Mouse (Mus musculus): ENCODE measurements at regions not wholly inside any gene's neighbourhood (a gene's known extent, or its start where the extent isn't known, plus 50 kb on each side); places are given as distances from the start of the nearest gene placed in this dataset.

- Histone ChIP-seq H3K4me3 (ENCODE audit: extremely low read depth, insufficient read depth, insufficient read length) (no peak overlapping the region), H3K27me3 (ENCODE audit: control insufficient read depth, insufficient read depth, low read length) (no peaks in the 10 kb centered on the region), H3K27ac (ENCODE audit: insufficient read depth, low read length) (no peak overlapping the region), H3K36me3 (ENCODE audit: control insufficient read depth, insufficient read depth, low read length) (no peaks in the 10 kb centered on the region), H3K4me1 (ENCODE audit: control insufficient read depth, insufficient read depth, insufficient read length) (peaks cover 9% of the 10 kb centered on the region)
- TF ChIP-seq CTCF (IDR thresholded peaks at IDR 0.05; ENCODE audit: extremely low read depth, insufficient read depth, insufficient read length, insufficient replicate concordance) = no peak
- TF ChIP-seq POLR2A (IDR thresholded peaks at IDR 0.05; ENCODE audit: low read depth, low read length) = no peak
- 22% methylated on average over 5 of the region's 5 CpGs for WGBS
- DNase-seq (ENCODE audit: low read depth in 1 of 2, low spot score in 2 of 2) = no peak
These were observed 59.3 kb upstream of the Rgs1 start for GRCm38 (mm10) chr1:144308313-144308712.

GRCm38 (mm10) chr1:144307854-144308285, 58.8 kb upstream of the Rgs1 start:
- H3K36me3 ChIP-seq (ENCODE audit: control insufficient read depth, insufficient read depth, low read length) = no peaks in the 10 kb centered on the region
- H3K27ac ChIP-seq (ENCODE audit: insufficient read depth, low read length) = no peak overlapping the region
- WGBS = 55% methylated on average over 2 of the region's 2 CpGs
- DNase-seq (ENCODE audit: low read depth in 1 of 2, low spot score in 2 of 2) = no peak
- H3K27me3 ChIP-seq (ENCODE audit: control insufficient read depth, insufficient read depth, low read length) = no peaks in the 10 kb centered on the region
- H3K4me3 ChIP-seq (ENCODE audit: extremely low read depth, insufficient read depth, insufficient read length) = no peak overlapping the region
- TF ChIP-seq POLR2A (IDR thresholded peaks at IDR 0.05; ENCODE audit: low read depth, low read length) (no peak), CTCF (IDR thresholded peaks at IDR 0.05; ENCODE audit: extremely low read depth, insufficient read depth, insufficient read length, insufficient replicate concordance) (no peak)
- H3K4me1 ChIP-seq (ENCODE audit: control insufficient read depth, insufficient read depth, insufficient read length) = peaks cover 9% of the 10 kb centered on the region

GRCm38 (mm10) chr1:144307017-144307853, 58.2 kb upstream of the Rgs1 start:
- Histone ChIP-seq H3K27me3 (ENCODE audit: control insufficient read depth, insufficient read depth, low read length) (no peaks in the 10 kb centered on the region), H3K27ac (ENCODE audit: insufficient read depth, low read length) (no peak overlapping the region), H3K36me3 (ENCODE audit: control insufficient read depth, insufficient read depth, low read length) (no peaks in the 10 kb centered on the region), H3K4me1 (ENCODE audit: control insufficient read depth, insufficient read depth, insufficient read length) (peaks cover 9% of the 10 kb centered on the region), H3K4me3 (ENCODE audit: extremely low read depth, insufficient read depth, insufficient read length) (no peak overlapping the region)
- TF ChIP-seq CTCF (IDR thresholded peaks at IDR 0.05; ENCODE audit: extremely low read depth, insufficient read depth, insufficient read length, insufficient replicate concordance) (no peak), POLR2A (IDR thresholded peaks at IDR 0.05; ENCODE audit: low read depth, low read length) (no peak)
- 16% methylated on average over 7 of the region's 7 CpGs for WGBS
- DNase-seq (ENCODE audit: low read depth in 1 of 2, low spot score in 2 of 2) = peak; percentile 44 to 51

- Histone ChIP-seq H3K27me3 (ENCODE audit: control insufficient read depth, insufficient read depth, low read length) (no peaks in the 10 kb centered on the region), H3K4me1 (ENCODE audit: control insufficient read depth, insufficient read depth, insufficient read length) (peaks cover 9% of the 10 kb centered on the region), H3K4me3 (ENCODE audit: extremely low read depth, insufficient read depth, insufficient read length) (no peak overlapping the region), H3K27ac (ENCODE audit: insufficient read depth, low read length) (no peak overlapping the region; the same call in 1 of the 2 replicates), H3K36me3 (ENCODE audit: control insufficient read depth, insufficient read depth, low read length) (no peaks in the 10 kb centered on the region)
- WGBS = 73% methylated on average over 2 of the region's 2 CpGs
- TF ChIP-seq CTCF (IDR thresholded peaks at IDR 0.05; ENCODE audit: extremely low read depth, insufficient read depth, insufficient read length, insufficient replicate concordance) (no peak), POLR2A (IDR thresholded peaks at IDR 0.05; ENCODE audit: low read depth, low read length) (no peak)
- no peak for DNase-seq (ENCODE audit: low read depth in 1 of 2, low spot score in 2 of 2)
These were observed 57.2 kb upstream of the Rgs1 start for GRCm38 (mm10) chr1:144306284-144306683.

GRCm38 (mm10) chr1:144300670-144301069, 51.6 kb upstream of the Rgs1 start:
- TF ChIP-seq POLR2A (IDR thresholded peaks at IDR 0.05; ENCODE audit: low read depth, low read length) (no peak), CTCF (IDR thresholded peaks at IDR 0.05; ENCODE audit: extremely low read depth, insufficient read depth, insufficient read length, insufficient replicate concordance) (no peak)

More at GRCm38 (mm10) chr1:144300670-144301069, 51.6 kb upstream of the Rgs1 start:
- WGBS = 52% methylated on average over 2 of the region's 2 CpGs
- H3K36me3 ChIP-seq (ENCODE audit: control insufficient read depth, insufficient read depth, low read length) = no peaks in the 10 kb centered on the region
- no peak overlapping the region for H3K4me3 ChIP-seq (ENCODE audit: extremely low read depth, insufficient read depth, insufficient read length)
- no peak for DNase-seq (ENCODE audit: low read depth in 1 of 2, low spot score in 2 of 2)
- H3K4me1 ChIP-seq (ENCODE audit: control insufficient read depth, insufficient read depth, insufficient read length) = no peaks in the 10 kb centered on the region
- no peaks in the 10 kb centered on the region for H3K27me3 ChIP-seq (ENCODE audit: control insufficient read depth, insufficient read depth, low read length)
- no peak overlapping the region for H3K27ac ChIP-seq (ENCODE audit: insufficient read depth, low read length)

All from spleen, adult 2 months (tissue).